Mouse (Mus musculus): ENCODE data around the gene Grn. TPM values are rescaled to one million over a fixed set of nuclear protein-coding genes. Genes with fewer than 3 reads are reported as not detected.
A peak's percentile ranks its signal among the peaks of the same experiment; 100 is the strongest.
"Not testable (repeated sequence)": the region's sequence is repeated elsewhere in the genome, so short reads cannot be mapped to it uniquely, and the experiment has no call there.

Gene Grn
- total RNA-seq, 2 experiments from 2014 or later, result 81.8 to 83.7 TPM

DNA sequence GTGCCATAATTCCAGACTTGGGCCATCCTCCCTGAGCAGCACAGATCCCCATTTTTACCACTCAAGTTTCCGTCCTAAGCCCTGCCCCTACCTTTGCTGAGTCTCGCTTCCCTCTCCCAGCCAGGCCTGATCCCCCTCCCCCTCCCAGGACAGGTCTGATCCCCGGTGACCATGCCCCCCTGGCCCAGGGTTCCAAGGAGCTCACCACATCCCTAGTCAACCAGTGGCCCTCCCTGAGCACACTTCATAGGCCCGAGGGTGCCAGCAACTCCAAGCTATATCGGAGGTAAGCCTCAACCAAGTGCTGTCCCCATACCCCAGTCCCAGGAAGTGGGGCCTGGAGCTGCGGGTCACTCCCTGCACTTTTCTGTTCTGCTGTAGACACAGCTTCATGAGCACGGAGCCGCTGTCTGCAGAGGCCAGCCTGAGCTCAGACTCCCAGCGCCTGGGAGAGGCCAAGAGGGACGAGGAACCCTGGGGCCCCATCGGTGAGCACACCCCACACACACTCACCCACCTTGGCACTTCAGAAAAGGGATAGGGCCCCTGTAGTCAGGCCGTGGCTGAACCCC lies 29.5 kb upstream of the Grn start:
- DNase-seq (ENCODE audit: low spot score in 2 of 2), result peak in 1 of 2 experiments; percentile 17

DNA sequence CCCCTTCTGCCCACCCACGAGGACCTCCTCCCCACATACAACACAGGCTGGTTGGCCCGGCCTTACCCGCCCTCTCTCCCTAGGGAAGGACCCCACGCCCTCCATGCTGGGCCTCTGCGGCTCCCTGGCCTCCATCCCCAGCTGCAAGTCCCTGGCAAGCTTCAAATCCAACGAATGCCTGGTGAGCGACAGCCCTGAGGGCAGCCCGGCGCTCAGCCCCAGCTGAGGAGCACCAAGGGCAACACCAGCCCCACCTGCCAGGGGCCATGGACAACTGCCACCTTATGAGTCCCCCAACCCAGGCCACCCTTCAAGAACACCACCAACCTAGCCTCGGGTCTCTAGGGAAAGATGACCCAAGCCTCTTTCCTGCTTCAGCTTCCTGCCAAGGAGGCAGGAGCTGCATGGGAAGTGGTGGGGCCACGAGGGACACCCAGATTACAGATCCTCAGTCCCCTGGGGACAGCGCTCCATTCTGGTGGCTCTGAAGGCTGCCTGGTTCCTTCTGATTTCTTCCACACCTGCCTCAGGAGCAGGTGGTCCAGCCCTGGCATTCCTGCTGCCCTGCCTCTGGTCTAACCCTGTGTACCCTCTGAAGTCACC lies 28.1 kb upstream of the Grn start:
- DNase-seq (ENCODE audit: low spot score in 2 of 2), result peak; percentile 19 to 20

DNA sequence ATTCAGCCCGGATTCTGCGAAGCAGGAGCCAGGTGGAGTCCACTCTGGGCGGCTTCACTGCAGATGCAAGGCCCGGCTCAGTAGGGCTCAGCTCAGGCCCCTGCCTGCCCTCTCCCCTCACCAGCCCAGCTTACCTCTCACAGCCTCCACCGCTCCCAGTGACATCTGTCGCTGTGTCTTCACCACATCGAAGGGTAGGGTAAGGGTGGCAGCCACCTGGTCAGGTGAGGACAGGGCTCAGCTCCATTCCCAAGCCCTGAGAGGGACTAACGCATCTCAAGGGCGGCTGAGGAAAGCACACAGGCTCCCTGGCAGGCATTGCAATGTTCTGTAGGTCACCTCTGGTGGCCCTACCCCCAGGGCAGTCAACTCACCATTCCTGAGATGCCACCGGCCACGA lies 26.5 kb upstream of the Grn start:
- peak in 1 of 2 experiments; percentile 10 for DNase-seq (ENCODE audit: low spot score in 2 of 2)

- peak in 1 of 2 experiments; percentile 12 for DNase-seq (ENCODE audit: low spot score in 2 of 2)
These were observed 25.7 kb upstream of the Grn start for GRCm38 (mm10) chr11:102404161-102405010.

DNA sequence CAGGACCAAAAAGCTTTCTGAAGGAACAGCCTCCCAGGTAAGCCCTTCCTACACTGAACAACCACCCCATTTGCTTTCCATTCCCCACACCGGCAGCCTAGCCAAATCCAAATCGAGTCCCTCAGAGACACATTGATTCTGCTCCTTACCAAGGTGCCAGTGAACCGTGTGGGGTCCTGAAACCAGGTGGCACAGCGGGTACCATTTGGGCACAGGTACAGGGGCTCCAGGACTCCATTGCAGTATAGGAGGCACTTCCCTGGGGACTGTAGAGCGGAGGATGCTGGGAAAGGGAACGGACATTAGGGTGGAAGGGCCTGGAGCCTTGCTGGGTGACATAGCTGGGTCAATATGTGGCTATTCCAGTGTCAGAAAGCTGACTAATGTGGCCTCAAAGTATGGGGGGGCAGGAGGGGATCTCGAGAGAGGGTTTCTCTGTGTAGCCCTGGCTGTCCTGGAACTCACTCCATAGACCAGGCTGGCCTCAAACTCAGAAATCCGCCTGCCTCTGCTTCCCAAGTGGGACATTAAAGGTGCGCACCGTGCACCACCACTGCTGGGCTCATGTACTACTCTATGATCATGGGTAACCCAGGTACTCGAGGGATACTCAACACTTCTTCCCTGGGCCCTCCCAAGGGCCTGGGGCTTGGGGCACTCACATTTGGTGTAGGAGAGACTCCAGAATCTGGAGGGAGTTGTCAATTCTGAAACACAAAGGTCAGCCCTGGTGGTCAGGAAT lies 24.4 kb upstream of the Grn start:
- peak in 1 of 2 experiments; percentile 13 for DNase-seq (ENCODE audit: low spot score in 2 of 2)

DNA sequence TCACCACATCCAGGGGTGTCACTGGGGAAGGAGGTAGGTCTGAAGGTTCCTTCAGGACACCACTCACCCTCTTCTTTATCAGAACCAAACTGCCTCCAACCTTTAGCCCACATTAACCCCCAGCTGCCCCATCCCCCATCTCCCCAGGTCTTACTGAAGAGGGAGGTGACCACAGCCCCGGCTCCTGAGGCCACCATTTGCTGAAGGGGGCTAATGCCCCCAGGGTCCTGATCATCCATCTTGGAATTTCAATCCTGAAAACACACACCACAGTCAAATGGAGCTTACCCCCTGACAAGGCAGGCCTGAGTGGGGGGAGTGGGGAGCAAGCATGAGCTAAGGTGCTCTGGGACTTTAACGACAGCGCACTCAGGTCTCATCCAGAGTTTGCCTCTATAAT lies 23.7 kb upstream of the Grn start:
- DNase-seq (ENCODE audit: low spot score in 2 of 2), result peak; percentile 10 to 14

- DNase-seq (ENCODE audit: low spot score in 2 of 2), result peak; percentile 87 to 94
These were observed 22.9 kb upstream of the Grn start for GRCm38 (mm10) chr11:102406900-102407833.

DNA sequence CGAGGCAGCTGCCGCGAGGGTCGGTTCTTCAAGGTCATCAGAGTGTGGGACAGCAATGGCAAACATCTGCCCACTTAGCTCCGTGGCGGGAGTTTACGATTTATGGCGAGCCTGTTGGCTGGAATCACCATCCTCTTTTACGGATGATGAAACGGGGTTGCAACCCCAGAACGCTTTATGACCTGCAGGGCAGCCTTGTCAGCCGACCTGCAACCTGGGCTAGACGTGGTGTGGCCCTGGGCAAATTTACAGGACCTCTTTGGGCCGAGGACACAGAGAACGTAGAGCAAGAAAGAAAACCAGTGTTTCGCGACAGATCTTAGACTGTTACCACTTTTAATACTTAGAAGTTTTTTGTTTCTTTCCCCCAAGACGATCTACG lies 22.3 kb upstream of the Grn start, which contains the start of gene Slc25a39:
Gene Slc25a39, minus strand, starts transcription at position 113 of the 382 bp plus-strand sequence.
- no peak for DNase-seq (ENCODE audit: low spot score in 2 of 2)

DNA sequence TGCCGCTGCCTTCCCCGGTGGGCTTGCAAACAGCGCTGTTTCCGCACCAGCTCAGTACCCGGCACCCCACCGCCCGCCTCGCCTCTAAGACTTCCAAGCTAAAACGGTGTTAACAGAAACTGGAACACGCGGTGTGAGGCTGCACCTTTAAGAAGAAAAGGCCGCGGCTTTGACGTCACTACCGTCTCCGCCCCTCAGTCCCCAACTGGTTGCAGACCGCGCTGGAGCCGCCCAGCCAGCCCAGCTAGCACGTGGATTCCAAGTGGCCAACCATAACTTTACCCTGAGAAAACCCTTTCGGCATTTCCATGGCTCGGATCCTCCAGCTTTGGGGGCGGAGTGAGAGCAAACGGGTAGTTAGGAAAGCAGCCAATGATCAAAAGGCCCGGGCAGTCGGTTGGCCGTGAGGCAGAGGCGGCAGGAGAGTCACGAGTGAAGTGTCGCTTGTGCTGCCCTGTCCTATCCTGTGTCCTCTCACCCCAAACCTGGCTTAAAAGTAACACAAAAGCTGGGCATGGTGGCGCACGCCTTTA lies 21.7 kb upstream of the Grn start:
- peak; percentile 93 to 94 for DNase-seq (ENCODE audit: low spot score in 2 of 2)

DNA sequence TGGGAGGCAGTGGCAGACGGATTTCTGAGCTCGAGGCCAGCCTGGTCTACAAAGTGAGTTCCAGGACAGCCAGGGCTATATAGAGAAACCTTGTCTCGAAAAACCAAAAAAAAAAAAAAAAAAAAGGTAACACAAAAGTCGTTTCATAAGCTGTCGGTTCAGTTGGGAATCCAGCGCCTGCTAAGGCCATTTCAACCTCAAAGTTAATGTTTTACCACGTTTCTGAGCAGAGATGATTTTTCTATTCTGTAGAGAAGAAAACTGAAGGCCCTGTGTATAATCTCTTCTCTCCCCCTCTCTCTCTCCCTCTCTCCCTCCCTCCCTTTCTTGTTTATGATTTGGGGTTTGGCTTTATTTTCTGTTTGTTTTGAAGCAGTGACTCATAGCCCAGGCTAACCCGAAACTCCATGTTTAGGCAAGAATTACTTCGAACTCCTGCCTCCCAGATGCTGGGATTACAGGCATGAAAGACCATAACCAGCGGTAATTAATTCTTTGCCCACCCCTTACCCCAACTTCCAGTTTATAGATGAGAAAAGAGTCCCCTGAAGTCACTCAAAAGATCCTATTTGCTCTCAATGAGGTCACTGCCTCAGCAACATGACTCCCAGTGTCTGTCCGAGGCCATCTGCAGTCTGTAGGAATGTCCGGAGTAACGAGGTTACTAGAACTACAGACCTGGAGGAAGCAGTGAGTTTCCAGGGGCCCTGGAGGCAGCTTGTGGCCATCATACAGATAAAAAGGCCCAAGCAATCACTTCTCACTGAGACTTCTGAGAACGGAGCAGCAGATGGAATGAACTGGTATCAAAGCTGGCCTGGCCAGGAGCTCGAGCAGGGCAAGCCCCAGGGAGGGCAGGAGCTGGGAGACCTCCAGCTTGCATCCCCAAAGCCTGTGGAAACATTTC lies 21.0 kb upstream of the Grn start:
- DNase-seq (ENCODE audit: low spot score in 2 of 2), result no peak

DNA sequence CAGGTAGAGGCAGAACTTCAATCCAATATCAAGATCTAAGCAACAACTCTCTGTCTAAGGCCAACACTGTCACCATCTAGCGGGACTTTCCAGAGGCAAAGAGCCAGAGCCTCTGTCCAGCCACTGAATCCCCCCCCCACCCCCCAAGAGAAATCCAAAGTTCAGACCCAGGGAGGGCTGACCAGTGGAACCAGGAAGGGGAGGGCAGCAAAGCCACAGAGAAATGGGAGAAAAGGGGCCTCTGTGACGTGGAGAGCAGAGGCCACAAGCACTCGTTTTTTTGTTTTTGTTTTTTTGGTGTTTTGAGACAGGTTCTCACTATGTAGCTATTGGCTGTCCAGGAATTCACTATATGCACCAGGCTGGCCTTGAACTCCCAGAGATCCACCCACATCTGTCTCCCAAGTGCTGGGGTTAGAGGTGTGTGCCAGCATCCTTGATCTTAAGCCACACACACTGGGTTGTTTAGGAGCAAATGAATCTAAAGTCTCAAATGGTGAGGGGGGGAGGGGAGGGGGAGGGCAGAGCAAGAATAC lies 20.3 kb upstream of the Grn start:
- DNase-seq (ENCODE audit: low spot score in 2 of 2), result no peak

DNA sequence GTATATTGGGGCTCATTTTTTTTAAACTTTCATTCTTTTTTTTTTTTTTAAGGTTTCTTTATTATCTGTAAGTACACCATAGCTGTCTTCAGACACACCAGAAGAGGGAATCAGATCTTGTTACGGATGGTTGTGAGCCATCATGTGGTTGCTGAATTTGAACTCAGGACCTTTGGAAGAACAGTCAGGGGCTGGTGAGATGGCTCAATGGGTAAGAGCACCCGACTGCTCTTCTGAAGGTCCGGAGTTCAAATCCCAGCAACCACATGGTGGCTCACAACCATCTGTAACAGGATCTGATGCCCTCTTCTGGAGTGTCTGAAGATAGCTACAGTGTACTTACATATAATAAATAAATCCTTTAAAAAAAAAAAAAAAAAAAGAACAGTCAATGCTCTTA lies 19.8 kb upstream of the Grn start:
- DNase-seq (ENCODE audit: low spot score in 2 of 2), result not testable (repeated sequence)

GRCm38 (mm10) chr11:102411061-102411460 lies 19.1 kb upstream of the Grn start:
- DNase-seq (ENCODE audit: low spot score in 2 of 2), result no peak

DNA sequence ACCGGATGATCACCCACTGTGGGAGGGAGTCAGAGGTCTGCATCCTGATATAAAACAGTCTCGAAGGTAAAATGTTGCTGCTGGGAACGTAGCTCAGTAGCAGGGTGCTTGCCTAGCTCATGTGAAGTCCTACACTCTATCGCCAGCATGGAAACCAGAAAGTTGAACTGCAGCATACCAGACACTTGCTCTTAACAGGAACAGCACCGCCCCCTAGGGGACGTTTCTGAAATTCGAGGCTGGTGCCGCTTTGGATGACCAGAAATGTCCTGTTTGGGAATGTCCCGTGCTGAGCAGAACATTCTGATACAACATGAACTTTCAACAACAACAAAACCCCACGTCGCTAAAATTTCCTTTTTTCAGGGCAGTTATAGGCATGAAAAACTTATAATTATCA lies 18.4 kb upstream of the Grn start:
- DNase-seq (ENCODE audit: low spot score in 2 of 2), result peak; percentile 93 to 94

GRCm38 (mm10) chr11:102413059-102413458 lies 17.1 kb upstream of the Grn start:
- DNase-seq (ENCODE audit: low spot score in 2 of 2), result no peak

DNA sequence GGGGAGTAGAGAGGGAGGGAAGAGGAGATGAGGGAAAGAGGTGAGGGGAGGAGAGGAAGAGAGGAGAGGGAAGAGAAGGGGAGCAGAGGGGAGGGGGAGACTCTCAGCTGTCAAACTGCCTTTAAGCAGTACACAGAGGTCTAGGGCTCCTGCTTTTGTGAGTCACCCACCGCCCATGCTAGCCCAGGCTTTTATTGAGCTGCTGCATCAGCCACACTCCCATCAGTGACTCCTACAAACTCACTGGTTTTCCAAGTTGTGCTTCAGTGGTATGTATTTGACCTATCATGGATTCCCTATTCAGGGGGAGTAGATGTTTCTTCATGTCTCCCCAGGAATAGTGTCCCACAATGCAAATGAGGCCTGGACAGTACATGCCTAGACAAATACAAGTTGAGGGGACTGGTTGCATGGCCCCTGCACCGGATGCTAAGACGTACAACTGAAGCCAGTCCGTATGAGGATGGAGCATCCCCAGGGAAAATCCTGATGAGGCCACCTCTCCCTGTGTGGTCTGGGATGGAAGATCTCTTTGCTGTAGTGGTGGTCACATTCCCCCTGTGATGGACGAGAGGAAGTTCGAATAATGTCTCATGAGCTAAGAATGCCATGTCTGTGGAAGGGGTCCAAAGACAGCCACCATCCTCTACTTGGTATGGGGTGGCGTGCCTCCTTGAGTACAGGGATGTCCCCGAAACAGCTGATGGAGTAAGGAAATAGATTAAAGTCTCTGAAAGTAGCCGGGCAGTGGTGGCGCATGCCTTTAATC lies 14.9 kb upstream of the Grn start:
- no peak for DNase-seq (ENCODE audit: low spot score in 2 of 2)

- no peak for DNase-seq (ENCODE audit: low spot score in 2 of 2)
These were observed 13.0 kb upstream of the Grn start for GRCm38 (mm10) chr11:102417160-102417559.

GRCm38 (mm10) chr11:102418887-102419286 lies 11.2 kb upstream of the Grn start:
- DNase-seq (ENCODE audit: low spot score in 2 of 2), result no peak

All from layer of hippocampus, postnatal 10 days (tissue).